ENCODE assay signal across 19 mouse cellular contexts in the genomic region with DNA sequence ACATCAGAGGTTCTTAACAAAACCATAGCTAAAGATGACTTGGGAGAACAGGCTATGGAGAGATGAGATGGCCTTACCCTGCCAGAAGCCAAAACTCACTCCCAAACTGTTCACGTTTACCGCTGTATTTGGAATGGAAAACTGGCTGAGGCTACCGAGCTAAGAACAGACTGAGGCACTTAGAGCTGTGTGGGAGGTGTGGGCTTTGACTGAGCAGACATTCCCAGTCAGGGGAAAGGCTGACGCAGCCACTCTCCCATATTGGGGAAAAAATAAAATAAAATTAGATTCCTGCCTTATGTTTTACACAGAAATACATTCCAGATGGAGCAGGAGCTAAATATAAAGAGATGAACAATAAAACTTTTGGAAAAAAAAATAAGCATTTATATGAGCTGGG. TPM values are rescaled to one million over a fixed set of nuclear protein-coding genes. Genes with fewer than 3 reads are reported as not detected.
A peak's percentile ranks its signal among the peaks of the same experiment; 100 is the strongest.
DNase-seq lines count a peak whose midpoint lies in the region; TF ChIP-seq lines count a peak whose summit lies in the region.
"Had no signal": no experiment of that assay in that cellular context is flagged by ENCODE, and none has a peak within 500 bp of the region (broad histone marks: within the 10 kb centered on the region; RNA-seq: fewer than 3 reads in every experiment).

No protein-coding gene starts in this region.

- DNase-seq in frontal cortex, postnatal 10 days (ENCODE audit: low spot score in 2 of 2) = peak; percentile 46 to 60
- DNase-seq in layer of hippocampus, postnatal 14 days (ENCODE audit: low spot score in 2 of 2) = peak; percentile 18 to 59
- DNase-seq in right cerebral cortex, adult 18-20 months = peak; percentile 91
- DNase-seq in cerebellum, postnatal 10 days = no peak
- no peak for DNase-seq in kidney, adult 2 months
- no peak for DNase-seq in spleen, postnatal 36 days (ENCODE audit: low spot score in 2 of 2)
- no peak for DNase-seq in thymus, adult 18-20 months
- DNase-seq: cerebellum, adult 9-10 months; kidney, adult 18-20 months; kidney, postnatal 36 days; lung, embryonic 14.5 days; thymus, postnatal 14 days had no signal

- no peaks in the 10 kb centered on the region for H3K36me3 ChIP-seq in kidney, adult 2 months (ENCODE audit: control insufficient read depth, insufficient read depth, low read length)
- H3K36me3 ChIP-seq: heart, embryonic 15.5 days; hindbrain, embryonic 15.5 days had no signal

- H3K4me3 ChIP-seq in cortical plate, adult 2 months (ENCODE audit: insufficient read depth, low read length) = no peak overlapping the region
- H3K4me3 ChIP-seq in kidney, adult 2 months (ENCODE audit: insufficient read depth, low read depth, low read length) = no peak overlapping the region
- H3K4me3 ChIP-seq: heart, embryonic 15.5 days; hindbrain, embryonic 15.5 days had no signal

- peaks cover 4% of the 10 kb centered on the region; the same call in 1 of the 2 replicates for H3K4me1 ChIP-seq in cortical plate, adult 2 months (ENCODE audit: control insufficient read depth, insufficient read depth, low read length)
- no peaks in the 10 kb centered on the region for H3K4me1 ChIP-seq in kidney, adult 2 months (ENCODE audit: control insufficient read depth, insufficient read depth, low read length)
- H3K4me1 ChIP-seq: heart, embryonic 15.5 days; hindbrain, embryonic 15.5 days had no signal

- TF ChIP-seq POLR2A in cortical plate, adult 2 months (IDR thresholded peaks at IDR 0.05; ENCODE audit: extremely low read depth, insufficient read depth, low read length) = no peak
- TF ChIP-seq POLR2A in kidney, adult 2 months (IDR thresholded peaks at IDR 0.05; ENCODE audit: low read depth, low read length) = no peak

- no peak for TF ChIP-seq CTCF in cortical plate, adult 2 months (IDR thresholded peaks at IDR 0.05; ENCODE audit: extremely low read depth, insufficient read depth, low read length)
- no peak for TF ChIP-seq CTCF in kidney, adult 2 months (conservative IDR thresholded peaks at IDR 0.05; ENCODE audit: insufficient read depth, insufficient read length, low read depth, low read length)

- 66% methylated on average over 4 of the region's 4 CpGs for WGBS in kidney, adult 2 months

- 0 out of 2 replicates have a peak overlapping the region, but pooled peaks have one; percentile 64 for H3K27ac ChIP-seq in cortical plate, adult 2 months (ENCODE audit: insufficient read depth, low read length)
- H3K27ac ChIP-seq in kidney, adult 2 months (ENCODE audit: insufficient read depth, low read depth, low read length) = no peak overlapping the region
- H3K27ac ChIP-seq: heart, embryonic 15.5 days; hindbrain, embryonic 15.5 days had no signal

- H3K27me3 ChIP-seq in kidney, adult 2 months (replicated peaks; ENCODE audit: control insufficient read depth, insufficient read depth, low read length) = no peaks in the 10 kb centered on the region
- H3K27me3 ChIP-seq: heart, embryonic 15.5 days; hindbrain, embryonic 15.5 days had no signal

RNA-seq across cellular contexts. Expression of gene B430306N03Rik, which starts 10.7 kb away (rescaled TPM):
- 0.08 and 0.17 TPM in 2 replicates for polyA plus RNA-seq in cortical plate, adult 2 months (2012; rRNA removed)
- total RNA-seq in layer of hippocampus, postnatal 14 days (2021) = not detected
- polyA plus RNA-seq in kidney, adult 2 months (2012; rRNA removed) = 0.08 and 0.45 TPM in 2 replicates
- polyA plus RNA-seq: embryonic facial prominence, embryonic 11.5 days; forebrain, embryonic 14.5 days; neural tube, embryonic 14.5 days had no signal

RNA-seq across cellular contexts. Expression of gene Trem2, which starts 19.5 kb away (rescaled TPM):
- polyA plus RNA-seq in cortical plate, adult 2 months (2012; rRNA removed) = 40.0 and 40.5 TPM in 2 replicates
- 1 to 10 TPM; 7.6 to 8.1 TPM for total RNA-seq in layer of hippocampus, postnatal 14 days (2021)
- 0.62 and 0.75 TPM in 2 replicates for polyA plus RNA-seq in kidney, adult 2 months (2012; rRNA removed)

RNA-seq across cellular contexts. Expression of gene Treml2, which starts 27.4 kb away (rescaled TPM):
- 0.30 and 0.31 TPM in 2 replicates for polyA plus RNA-seq in cortical plate, adult 2 months (2012; rRNA removed)
- total RNA-seq in layer of hippocampus, postnatal 14 days (2021) = under 1 TPM; 0.19 to 0.48 TPM
- polyA plus RNA-seq in kidney, adult 2 months (2012; rRNA removed) = 0.07 and 3.1 TPM in 2 replicates
- polyA plus RNA-seq: forebrain, embryonic 14.5 days had no signal

RNA-seq across cellular contexts. Expression of gene Treml1, which starts 33.1 kb away (rescaled TPM):
- 0.11 and 0.38 TPM in 2 replicates for polyA plus RNA-seq in cortical plate, adult 2 months (2012; rRNA removed)
- total RNA-seq in layer of hippocampus, postnatal 14 days (2021) = under 1 TPM in 1 of 2 experiments, not detected in 1; 0.44 TPM
- polyA plus RNA-seq in kidney, adult 2 months (2012; rRNA removed) = 0.09 and 0.15 TPM in 2 replicates
- total RNA-seq: liver, adult 2 months had no signal
- polyA plus RNA-seq: neural tube, embryonic 14.5 days had no signal

Comparison
In these comparisons a context has a peak if more than half of its experiments do, and no peak if none do; other contexts are left out.
1. DNase-seq: peak in frontal cortex, postnatal 10 days (2 of 2), layer of hippocampus, postnatal 14 days (2 of 2) and right cerebral cortex, adult 18-20 months (single experiment); none in cerebellum, postnatal 10 days (0 of 2), kidney, adult 2 months (single experiment), spleen, postnatal 36 days (0 of 2) and thymus, adult 18-20 months (0 of 2).
2. RNA of gene Trem2, which starts 19.5 kb away (polyA plus RNA-seq): 40.0 to 40.5 TPM in cortical plate, adult 2 months; 0.62 to 0.75 TPM in kidney, adult 2 months; every median in the first group is over 10 times any median in the second.